Mouse (Mus musculus) limb, embryonic 14.5 days (tissue): ENCODE measurements around the gene Trim8. TPM values are rescaled to one million over a fixed set of nuclear protein-coding genes. Genes with fewer than 3 reads are reported as not detected.

ENCODE experiments used
- ATAC-seq: fragments of 200-750 bp; cut with Nextera tagmentation; 2 replicates; pipeline ENCODE4 v1.8.0; 2017; ENCODE audit warnings: low read depth, moderate number of reproducible peaks, moderate TSS enrichment; ENCODE audit not compliant: low FRiP score
- DNase-seq: peaks from one replicate; pipeline ENCODE4 v3.0.0-alpha.2; 2015; ENCODE audit warnings: low spot score
- H3K27ac ChIP-seq: fragments of 300-500 bp; sonication (generic); replicated peaks from 2 replicates; pipeline ENCODE4 v1.5.1; 2014; ENCODE audit warnings: low read depth, mild to moderate bottlenecking, low read length, moderate library complexity, mixed read lengths
- H3K27me3 ChIP-seq: fragments of 300-500 bp; sonication (generic); 2 replicates; pipeline ENCODE4 v1.6.1; 2014; ENCODE audit warnings: low read length, mixed read lengths; ENCODE audit not compliant: control insufficient read depth, insufficient read depth
- H3K36me3 ChIP-seq: fragments of 300-500 bp; sonication (generic); 2 replicates; pipeline ENCODE4 v1.6.1; 2014; ENCODE audit warnings: mild to moderate bottlenecking, low read length, moderate library complexity, mixed read lengths; ENCODE audit not compliant: control insufficient read depth, insufficient read depth
- H3K4me1 ChIP-seq: fragments of 300-500 bp; sonication (generic); 2 replicates; pipeline ENCODE4 v1.6.1; 2014; ENCODE audit warnings: antibody characterized with exemption, low read length, mixed read lengths; ENCODE audit not compliant: control insufficient read depth, insufficient read depth
- H3K4me2 ChIP-seq: fragments of 300-500 bp; sonication (generic); replicated peaks from 2 replicates; pipeline ENCODE4 v1.6.1; 2014; ENCODE audit warnings: low read depth, mild to moderate bottlenecking, low read length, moderate library complexity; ENCODE audit not compliant: severe bottlenecking
- H3K4me3 ChIP-seq: fragments of 300-500 bp; sonication (generic); replicated peaks from 2 replicates; pipeline ENCODE4 v1.5.1; 2014; ENCODE audit warnings: low read length
- H3K9ac ChIP-seq: fragments of 300-500 bp; sonication (generic); 2 replicates; pipeline ENCODE4 v1.6.1; 2014; ENCODE audit warnings: mild to moderate bottlenecking, low read depth, low read length, moderate library complexity; ENCODE audit not compliant: severe bottlenecking
- H3K9me3 ChIP-seq: fragments of 300-500 bp; sonication (generic); 2 replicates; pipeline ENCODE4 v1.6.1; 2016; ENCODE audit warnings: low read length; ENCODE audit not compliant: control insufficient read depth
- POLR2A ChIP-seq: fragments of 200-500 bp; IDR thresholded peaks from 2 replicates; pipeline ENCODE4 v1.8.0; 2012; ENCODE audit warnings: inconsistent platforms, mild to moderate bottlenecking, moderate library complexity, borderline replicate concordance; ENCODE audit not compliant: insufficient read depth, insufficient read length; ENCODE audit errors: extremely low read depth
- WGBS: fragments of 180-500 bp; shearing (Covaris S2); extraction: QIAGEN DNeasy Blood & Tissue Kit; methylation state at CpG from one replicate; pipeline ENCODE4 v1.1.7; 2014; 5-methylcytosine and 5-hydroxymethylcytosine counted together
- polyA plus RNA-seq, 2 experiments: library from polyadenylated mRNA; depleted of rRNA in 1 of 2; stranded (reverse) in 1 of 2; unstranded in 1 of 2; fragments of >200 nt; fragmentation: Nextera tagmentation in 1 of 2; extraction: Ambion mirVana in 1 of 2; gene quantifications; 2 replicates each; pipeline versions ENCODE4 v1.2.1 to v1.2.3; 2012 to 2014

Gene Trim8
- polyA plus RNA-seq, 2 experiments = 21.5 to 22.7 TPM

GRCm38 (mm10) chr19:46516667-46517528 lies 15.4 kb downstream of the Trim8 start:
- ATAC-seq (no peak), DNase-seq (no peak)
- WGBS = 58% methylated on average over 3 of the region's 3 CpGs
- no peak for TF ChIP-seq POLR2A
- Histone ChIP-seq H3K9ac (no peak overlapping the region), H3K36me3 (peaks cover 48% of the 10 kb centered on the region), H3K9me3 (no peaks in the 10 kb centered on the region), H3K27ac (no peak overlapping the region), H3K4me3 (no peak overlapping the region), H3K27me3 (no peaks in the 10 kb centered on the region), H3K4me2 (no peak overlapping the region), H3K4me1 (peaks cover 20% of the 10 kb centered on the region)

DNA sequence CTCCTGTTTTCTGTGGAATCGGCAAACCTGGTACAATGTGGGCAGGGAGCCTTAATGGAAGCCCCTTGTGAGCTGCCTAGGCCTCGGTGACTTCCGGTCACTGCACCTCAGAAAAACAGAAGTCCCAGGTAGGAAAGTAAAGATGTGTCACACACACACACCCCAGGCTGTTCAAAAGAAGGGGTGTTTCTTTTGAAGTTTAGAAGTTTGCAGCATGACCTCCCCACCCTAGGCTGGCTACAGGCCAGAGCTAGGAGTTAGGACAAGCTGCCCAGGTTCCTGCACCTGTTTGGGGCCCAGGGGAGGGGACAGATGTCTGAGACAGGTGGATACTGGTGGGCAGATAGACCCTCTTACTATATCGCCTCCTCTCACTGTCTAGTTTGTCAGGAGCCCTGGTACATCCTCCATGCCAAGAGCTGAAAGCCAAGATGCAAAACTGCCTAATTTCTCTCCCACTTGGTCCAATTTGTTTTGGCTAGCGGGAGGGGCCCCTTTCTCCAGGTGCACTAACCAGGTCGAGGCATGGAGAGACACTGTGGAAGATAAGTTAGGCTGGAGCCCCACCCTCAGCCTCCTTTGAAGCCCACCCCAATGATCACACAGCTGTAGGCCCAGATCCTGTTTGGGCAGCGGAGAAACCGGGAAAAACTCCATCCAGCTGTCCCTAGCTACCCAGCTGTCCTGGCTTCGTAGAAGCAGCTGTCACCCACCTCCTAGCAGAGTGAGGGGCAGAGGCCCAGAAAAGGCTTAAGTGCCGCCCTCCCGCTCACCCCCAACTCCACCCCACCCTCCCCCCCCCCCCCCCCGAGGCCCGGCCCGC lies 16.2 kb downstream of the Trim8 start:
- no peak for TF ChIP-seq POLR2A
- peak overlapping the region; percentile 55 for H3K27ac ChIP-seq
- H3K9me3 ChIP-seq = no peaks in the 10 kb centered on the region
- H3K4me3 ChIP-seq = peak overlapping the region; percentile 15; the same call in 1 of the 2 replicates
- 34% methylated on average over 10 of the region's 14 CpGs for WGBS
- peaks cover 25% of the 10 kb centered on the region for H3K4me1 ChIP-seq
- H3K36me3 ChIP-seq = peaks cover 40% of the 10 kb centered on the region
- peak overlapping the region; percentile 47 for H3K4me2 ChIP-seq
- ATAC-seq = peak; percentile 66
- H3K27me3 ChIP-seq = no peaks in the 10 kb centered on the region
- peak overlapping the region; percentile 36 for H3K9ac ChIP-seq
- peak; percentile 71 for DNase-seq

GRCm38 (mm10) chr19:46518352-46518787 lies 16.9 kb downstream of the Trim8 start:
- ATAC-seq (peak; percentile 78), DNase-seq (peak; percentile 71)
- H3K9ac ChIP-seq = peak overlapping the region; percentile 36
- H3K4me2 ChIP-seq = peak overlapping the region; percentile 47
- H3K4me3 ChIP-seq = peak overlapping the region; percentile 15; the same call in 1 of the 2 replicates
- no peak for TF ChIP-seq POLR2A
- no peaks in the 10 kb centered on the region for H3K9me3 ChIP-seq
- 2% methylated on average over 12 of the region's 13 CpGs for WGBS
- peaks cover 34% of the 10 kb centered on the region for H3K36me3 ChIP-seq
- peaks cover 30% of the 10 kb centered on the region for H3K4me1 ChIP-seq
- H3K27ac ChIP-seq = peak overlapping the region; percentile 55
- H3K27me3 ChIP-seq = no peaks in the 10 kb centered on the region

DNA sequence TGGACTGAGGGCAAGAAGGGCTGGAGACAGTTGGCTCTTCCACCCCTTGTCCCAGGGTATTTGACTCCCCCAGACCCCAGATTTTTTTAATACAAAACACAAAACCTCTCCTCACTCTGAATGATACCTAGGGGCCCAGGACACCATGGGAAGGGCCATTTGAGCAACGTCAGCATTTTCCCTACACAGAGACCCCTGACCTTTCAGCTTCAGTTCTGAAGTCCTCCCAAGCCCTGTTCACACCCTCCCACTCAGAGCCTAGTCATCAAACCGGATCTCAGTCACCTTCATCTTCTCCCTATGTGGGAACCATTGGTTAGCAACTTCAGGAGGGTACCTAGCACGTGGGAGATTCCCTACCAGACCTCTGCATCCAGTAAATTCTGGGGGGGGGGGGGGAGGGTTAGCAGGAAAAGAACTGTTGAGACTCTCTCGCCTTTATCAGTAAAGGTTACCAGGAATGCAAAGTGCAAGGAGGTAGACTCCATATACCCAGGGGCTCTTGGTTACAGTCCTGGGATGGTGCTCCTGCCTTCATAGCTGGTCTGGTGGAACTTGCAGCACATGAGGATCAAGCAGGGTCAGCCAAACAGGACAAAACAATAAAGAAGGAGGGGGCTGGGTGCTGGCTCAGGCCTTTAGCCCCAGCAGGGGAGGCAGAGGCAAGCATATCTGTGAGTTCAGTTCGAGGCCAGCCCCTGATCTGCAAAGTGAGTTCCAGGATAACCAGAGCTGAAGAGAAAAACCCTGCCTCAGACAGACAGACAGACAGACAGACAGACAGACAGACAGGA lies 17.5 kb downstream of the Trim8 start:
- peaks cover 36% of the 10 kb centered on the region for H3K4me1 ChIP-seq
- TF ChIP-seq POLR2A = no peak
- H3K27ac ChIP-seq = peak overlapping the region; percentile 55; the same call in 1 of the 2 replicates
- WGBS = 15% methylated on average over 5 of the region's 5 CpGs
- H3K27me3 ChIP-seq = no peaks in the 10 kb centered on the region
- H3K4me3 ChIP-seq = no peak overlapping the region
- DNase-seq = no peak
- no peaks in the 10 kb centered on the region for H3K9me3 ChIP-seq
- no peak for ATAC-seq
- peak overlapping the region; percentile 47; the same call in 1 of the 2 replicates for H3K4me2 ChIP-seq
- H3K36me3 ChIP-seq = peaks cover 27% of the 10 kb centered on the region
- H3K9ac ChIP-seq = peak overlapping the region; percentile 36; the same call in 1 of the 2 replicates
